Mouse (Mus musculus) small intestine, adult 2 months (tissue): ENCODE results near the gene Gm21366.
"Not testable (repeated sequence)": the region's sequence is repeated elsewhere in the genome, so short reads cannot be mapped to it uniquely, and the experiment has no call there.

Experiments
- CTCF ChIP-seq: fragments of 200-500 bp; IDR thresholded peaks from 2 replicates; pipeline ENCODE4 v1.5.1; 2012; ENCODE audit warnings: low read depth, mild to moderate bottlenecking, control low read depth, inconsistent platforms, low read length, moderate library complexity, mixed read lengths; ENCODE audit not compliant: insufficient replicate concordance, insufficient read length; ENCODE audit errors: extremely low read depth
- POLR2A ChIP-seq: fragments of 200-500 bp; IDR thresholded peaks from 2 replicates; pipeline ENCODE4 v1.6.1; 2012; ENCODE audit warnings: low read depth, mild to moderate bottlenecking, control low read depth, inconsistent platforms, low read length, moderate library complexity

DNA sequence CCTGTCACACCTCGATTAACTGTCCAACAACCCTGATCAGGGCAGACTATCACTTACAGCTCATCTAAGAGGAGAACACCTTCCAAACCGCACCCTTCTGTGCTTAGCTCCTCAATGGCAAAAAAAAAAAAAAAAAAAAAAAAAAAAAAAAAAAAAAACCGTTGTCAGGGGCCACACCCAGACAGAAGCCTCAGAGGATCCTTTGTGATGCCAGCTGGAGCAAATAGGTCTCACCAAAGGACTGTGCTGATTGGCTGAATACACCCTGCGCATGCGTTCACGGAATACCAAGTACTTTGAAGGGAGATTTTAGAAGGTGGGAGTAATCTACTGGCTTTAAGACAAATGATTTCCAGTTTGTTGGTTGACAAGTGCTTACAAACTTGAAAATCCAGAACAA is at the start of gene Gm21366:
- TF ChIP-seq POLR2A, CTCF: not testable (repeated sequence)
